Mouse (Mus musculus) cerebellum, postnatal 10 days (tissue): ENCODE data around the gene Prkcb.

ENCODE experiments used
- DNase-seq, 2 experiments: peaks; one replicate each; pipeline ENCODE4 v3.0.0; 2021; ENCODE audit warnings: mixed read lengths in 2 of 2

Gene Prkcb

GRCm38 (mm10) chr7:122290165-122290564, 1.6 kb downstream of the Prkcb start:
- DNase-seq = peak; percentile 89

DNA sequence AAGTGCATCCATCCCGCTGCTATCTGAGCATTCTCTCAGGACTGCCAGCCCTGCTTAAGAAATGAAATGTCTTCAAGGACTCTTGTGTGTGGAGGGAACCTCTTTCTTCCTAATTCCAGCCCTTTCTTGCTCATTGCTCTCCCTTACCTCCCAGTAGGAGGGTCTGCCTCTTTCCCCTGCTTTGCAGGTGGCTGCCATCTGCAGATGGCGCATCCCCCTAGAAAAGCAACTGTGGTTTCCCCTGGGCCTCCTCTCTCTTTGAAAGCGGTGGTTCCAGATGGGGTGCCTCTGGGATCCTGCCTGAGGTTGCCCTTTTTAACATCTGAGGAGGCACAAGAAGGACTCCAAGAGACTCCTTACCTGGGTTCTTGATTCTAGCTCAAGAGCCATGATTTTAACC, 2.2 kb downstream of the Prkcb start:
- DNase-seq = no peak

- DNase-seq = peak; percentile 70 to 79
Measured at GRCm38 (mm10) chr7:122292151-122292550, 3.6 kb downstream of the Prkcb start.

DNA sequence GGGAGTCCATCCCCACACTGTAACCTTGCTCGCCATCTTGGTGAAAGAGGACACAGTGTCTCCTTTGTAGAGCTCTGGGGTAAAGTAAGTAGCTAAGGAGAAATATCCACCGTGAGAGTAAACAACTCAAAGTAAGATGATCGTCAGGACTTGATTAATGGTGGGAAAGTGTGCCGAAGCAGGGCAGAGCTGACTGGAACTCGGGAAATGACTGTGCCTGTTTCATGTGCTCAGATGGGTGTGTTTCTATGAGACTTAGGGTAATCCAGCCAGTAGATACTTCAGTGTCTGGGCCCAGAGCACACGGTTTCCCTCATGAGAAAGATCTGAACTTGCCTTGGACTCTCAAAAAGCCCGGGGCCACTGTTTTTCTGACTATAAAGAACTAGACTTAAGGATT, 5.6 kb downstream of the Prkcb start:
- no peak for DNase-seq

DNA sequence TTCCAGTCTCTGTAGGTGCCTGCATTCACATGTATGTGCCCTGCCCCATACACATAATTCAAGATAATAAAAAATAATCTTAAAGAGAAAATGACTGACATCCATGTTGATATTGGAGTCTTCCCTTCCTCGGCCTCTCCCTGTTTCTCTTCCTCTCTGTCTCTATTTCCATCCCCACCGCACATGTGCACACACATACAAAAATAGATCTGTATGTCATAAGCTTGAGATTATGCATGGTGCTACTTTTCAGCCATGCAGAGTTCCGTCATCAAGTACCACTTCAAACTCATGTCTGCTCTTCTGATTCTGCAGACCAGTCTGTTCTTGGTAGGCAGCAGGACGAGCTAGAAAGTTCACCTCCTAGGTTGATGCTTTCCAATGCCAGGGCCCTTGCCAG, 6.8 kb downstream of the Prkcb start:
- DNase-seq = no peak

DNA sequence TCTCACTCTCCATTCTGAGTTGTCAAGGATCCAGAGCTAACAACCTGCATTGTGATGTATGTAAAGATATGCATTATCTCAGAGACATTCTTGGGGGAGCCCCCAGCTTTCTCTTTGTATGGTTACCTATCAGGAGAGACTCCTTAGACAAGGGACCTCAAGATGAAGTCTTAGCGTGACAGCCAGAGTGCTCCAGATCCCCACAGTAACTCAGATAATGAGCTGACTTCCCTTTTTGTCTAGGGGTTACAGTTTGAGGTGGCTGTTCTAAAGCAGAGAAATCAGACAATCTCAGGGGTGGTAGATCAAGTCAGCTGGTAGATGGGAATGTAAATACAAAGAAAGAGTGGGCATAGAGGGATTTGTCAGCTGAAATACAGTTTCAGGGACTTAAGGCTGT, 7.8 kb downstream of the Prkcb start:
- no peak for DNase-seq

DNA sequence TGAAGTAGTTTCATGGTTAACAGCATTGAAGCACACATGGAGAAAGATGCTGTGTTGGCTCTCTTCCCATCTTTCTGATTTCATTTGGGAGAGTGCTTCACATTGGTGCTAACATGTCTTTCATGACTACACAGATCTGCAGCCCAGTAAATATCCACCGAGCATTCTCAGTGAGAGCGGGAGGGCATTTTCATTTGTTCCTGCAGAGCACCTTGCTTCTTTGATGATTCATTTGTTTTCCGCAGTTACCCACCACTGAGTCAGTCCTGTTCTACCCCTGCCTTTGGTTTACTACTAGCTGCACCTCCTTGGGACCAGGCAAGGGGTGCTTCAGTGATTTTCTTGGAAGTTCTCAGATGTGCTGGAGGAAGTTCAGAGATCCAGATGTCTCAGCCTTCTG, 8.3 kb downstream of the Prkcb start:
- no peak for DNase-seq

DNA sequence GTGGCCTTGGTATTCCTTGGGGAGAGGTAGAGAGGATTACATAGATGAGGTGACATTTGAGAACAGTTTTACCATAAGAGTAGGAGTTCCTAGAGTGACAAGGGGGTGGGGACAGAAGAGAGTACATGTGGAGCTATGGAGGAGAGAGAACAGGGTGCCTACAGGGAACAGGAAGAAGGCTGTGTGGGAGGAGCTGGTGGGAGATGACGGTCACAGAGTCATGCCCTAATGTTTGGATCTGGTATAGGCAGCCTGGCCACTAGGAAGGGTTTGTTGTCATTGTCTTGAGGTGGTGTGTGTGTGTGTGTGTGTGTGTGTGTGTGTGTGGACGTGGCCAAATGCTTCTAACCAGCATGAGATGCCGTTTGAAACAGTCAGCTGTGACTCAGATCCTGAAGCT, 9.1 kb downstream of the Prkcb start:
- no peak for DNase-seq

DNA sequence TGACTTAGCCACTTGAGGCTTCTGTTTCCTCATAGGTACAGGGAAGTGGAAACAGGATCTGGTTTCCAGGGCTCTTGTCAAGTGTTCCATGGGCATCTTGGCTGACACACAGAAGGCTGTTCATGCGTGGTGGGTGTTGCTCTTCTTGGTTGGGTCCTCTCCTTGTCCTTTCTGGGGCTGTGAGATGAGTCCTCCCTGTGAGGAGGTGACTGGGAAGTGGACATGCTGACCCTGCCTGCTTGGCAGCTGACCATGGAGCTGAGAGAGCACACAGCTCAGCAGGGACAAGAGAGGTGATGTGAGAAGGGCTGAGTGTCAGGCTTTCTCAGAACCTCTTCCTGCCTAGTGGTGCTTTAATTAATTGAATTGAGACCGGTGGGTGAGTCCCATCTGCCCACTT, 10.2 kb downstream of the Prkcb start:
- peak in 1 of 2 experiments; percentile 34 for DNase-seq

GRCm38 (mm10) chr7:122300538-122300937, 12.0 kb downstream of the Prkcb start:
- no peak for DNase-seq

DNA sequence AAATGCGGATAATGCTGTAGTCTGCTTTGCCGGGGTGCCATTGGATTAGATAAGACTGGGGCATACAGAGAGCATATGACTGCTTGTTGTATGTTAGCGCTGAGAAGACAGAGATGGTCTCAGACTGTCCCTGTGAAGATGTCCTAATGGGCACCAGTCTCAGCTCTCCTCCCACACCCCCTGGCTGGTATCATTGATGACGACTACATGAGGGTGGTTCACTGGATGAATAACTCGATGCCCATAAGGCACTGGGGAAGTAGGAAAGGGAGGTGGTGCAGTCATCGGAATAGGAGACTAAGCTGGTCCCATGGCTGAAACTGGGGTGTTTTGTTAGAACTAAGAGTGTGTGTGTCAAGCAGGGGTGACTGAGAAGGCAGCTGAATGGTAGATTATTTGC, 14.0 kb downstream of the Prkcb start:
- no peak for DNase-seq

- DNase-seq = peak; percentile 89 to 92
Measured at GRCm38 (mm10) chr7:122303988-122304387, 15.4 kb downstream of the Prkcb start.

GRCm38 (mm10) chr7:122304521-122304920, 16.0 kb downstream of the Prkcb start:
- no peak for DNase-seq

- DNase-seq = no peak
Measured at GRCm38 (mm10) chr7:122307241-122307640, 18.7 kb downstream of the Prkcb start.

DNA sequence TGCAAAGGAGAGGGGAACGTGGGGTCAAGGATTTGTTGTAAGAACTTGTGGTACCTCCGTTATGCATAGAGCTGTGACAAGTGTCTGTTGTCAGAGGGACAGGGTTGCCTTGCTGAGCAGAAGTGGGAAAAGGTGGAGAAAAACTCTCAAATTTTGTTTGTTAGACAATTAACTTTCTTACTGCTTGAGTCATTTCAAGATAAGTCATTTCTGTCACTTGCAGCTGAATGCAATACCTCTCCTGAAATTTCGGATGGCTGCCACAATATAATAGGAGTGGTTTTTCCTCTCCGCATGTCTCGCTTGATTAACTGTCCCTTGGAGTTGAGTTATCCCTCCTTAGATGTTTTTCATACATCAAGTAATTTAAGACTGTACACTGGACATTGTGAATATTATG, 20.1 kb downstream of the Prkcb start:
- no peak for DNase-seq

DNA sequence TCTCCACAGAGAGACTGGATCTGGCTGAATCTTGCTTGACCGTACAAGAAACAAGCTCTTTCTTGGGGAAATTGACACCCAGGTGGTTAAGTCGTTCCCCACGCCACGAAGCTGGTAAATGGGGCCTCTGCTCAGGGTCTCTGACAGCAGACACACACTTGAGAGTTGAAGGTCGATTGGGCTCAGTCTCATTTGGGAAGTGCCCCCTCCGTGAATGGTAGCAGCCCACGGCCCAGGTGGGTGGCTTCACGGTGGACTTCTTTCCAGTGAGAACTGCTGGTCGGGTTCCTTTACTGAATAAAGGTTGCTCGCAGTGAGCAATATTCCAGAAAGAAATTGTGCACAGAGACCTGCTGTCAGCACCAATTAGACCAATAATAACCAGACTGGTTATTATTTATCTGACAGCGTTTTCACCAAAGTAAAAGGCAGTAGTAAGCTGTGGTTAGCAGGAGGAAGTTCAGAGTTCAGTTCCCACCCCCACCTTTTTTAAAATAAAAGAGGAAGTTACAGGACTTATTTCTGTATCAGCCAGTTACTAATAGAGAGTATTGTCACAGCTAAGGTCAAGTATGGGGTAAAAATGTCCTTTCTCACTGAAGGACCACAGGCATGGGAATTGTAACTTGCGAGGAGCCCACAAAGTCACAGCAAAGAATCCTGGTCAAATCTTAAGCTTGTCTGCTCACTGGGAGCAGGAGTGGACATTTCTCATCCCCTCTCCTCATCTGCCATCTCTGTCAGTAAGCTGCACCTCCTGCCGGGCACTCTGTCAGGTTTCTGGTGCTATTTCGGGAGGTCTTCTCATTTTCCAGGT, 21.6 kb downstream of the Prkcb start:
- no peak for DNase-seq

DNA sequence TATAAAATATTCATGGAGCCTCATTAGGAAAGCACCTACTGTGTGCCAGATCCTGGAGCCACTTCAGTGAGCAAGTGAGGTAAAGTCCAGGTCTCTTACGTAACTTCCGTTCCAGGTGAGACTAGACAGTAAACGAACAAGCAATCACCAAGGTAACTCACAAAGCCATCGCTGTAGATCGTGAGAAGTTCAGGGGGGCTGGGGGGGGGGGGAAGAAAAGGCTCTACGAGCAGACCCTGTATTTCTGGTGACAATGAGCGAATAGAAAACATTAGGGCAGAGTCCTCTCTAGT, 22.1 kb downstream of the Prkcb start:
- no peak for DNase-seq

GRCm38 (mm10) chr7:122313690-122314477, 25.3 kb downstream of the Prkcb start:
- DNase-seq = no peak

GRCm38 (mm10) chr7:122315720-122316331, 27.3 kb downstream of the Prkcb start:
- DNase-seq = no peak

GRCm38 (mm10) chr7:122316681-122317080, 28.1 kb downstream of the Prkcb start:
- peak; percentile 88 for DNase-seq

GRCm38 (mm10) chr7:122317485-122317884, 28.9 kb downstream of the Prkcb start:
- DNase-seq = no peak

DNA sequence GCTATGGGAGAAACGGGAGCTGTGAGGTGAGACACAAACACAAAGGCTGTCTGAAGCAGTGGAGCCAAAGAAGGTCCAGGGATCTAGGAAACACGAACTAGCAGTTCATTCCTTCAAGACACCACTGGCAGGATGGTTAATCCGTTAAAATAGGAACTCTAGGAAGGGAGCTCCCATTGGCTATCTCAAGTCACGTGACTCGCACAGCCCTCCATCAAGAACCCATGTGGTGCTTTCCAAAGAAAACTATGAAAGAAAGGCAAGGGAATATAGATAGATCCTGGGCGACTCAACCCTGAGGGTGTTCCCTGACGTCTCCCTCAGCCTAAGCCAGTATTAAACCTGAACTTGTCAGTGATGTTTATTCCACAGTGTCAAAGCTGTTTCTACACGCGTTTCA, 31.0 kb downstream of the Prkcb start:
- DNase-seq = no peak

DNA sequence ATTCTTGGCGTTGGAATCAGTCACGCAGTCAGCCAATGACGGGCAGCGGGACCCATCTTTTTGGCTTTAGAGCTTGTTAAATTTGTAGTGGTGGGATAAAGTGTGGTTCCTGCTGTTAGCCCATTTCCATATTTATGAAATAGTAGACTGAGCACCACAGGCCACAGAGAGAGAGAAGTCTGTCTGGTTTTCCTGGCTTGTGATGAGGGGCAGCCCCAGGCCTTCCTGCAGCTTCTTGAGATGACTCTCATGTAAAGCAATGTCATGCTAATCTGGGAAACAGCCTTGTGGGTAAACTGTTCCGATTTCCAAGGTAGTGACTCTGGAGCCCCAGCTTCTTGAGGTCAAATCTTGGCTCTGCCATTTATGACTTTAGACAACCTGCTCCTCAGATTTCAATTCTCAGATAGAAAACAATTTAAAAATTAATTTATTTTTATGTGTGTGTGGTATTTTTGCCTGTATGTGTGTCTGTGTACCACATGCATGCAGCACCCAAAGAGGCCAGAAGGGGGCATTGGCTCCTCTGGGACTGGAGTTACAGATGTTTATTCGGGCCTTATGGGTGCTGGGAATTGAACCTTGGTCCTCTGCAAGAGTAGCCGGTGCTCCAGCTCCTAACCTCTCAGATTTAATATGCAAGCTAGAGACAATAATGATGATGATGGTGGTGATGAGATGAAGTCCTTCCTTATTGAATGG, 32.4 kb downstream of the Prkcb start:
- DNase-seq = no peak
